Mouse (Mus musculus) midbrain, embryonic 12.5 days (tissue): ENCODE measurements around the gene Rbfox1. TPM values are rescaled to one million over a fixed set of nuclear protein-coding genes. Genes with fewer than 3 reads are reported as not detected.

Experiments used
- ATAC-seq: fragments of 200-750 bp; cut with Nextera tagmentation; 2 replicates; pipeline ENCODE4 v1.8.0; 2017; ENCODE audit warnings: low read depth, moderate TSS enrichment, moderate library complexity; ENCODE audit not compliant: low FRiP score
- H3K27ac ChIP-seq: fragments of 300-500 bp; sonication (generic); replicated peaks from 2 replicates; pipeline ENCODE4 v1.5.1; 2016; ENCODE audit warnings: mild to moderate bottlenecking
- H3K27me3 ChIP-seq: fragments of 300-500 bp; sonication (generic); 2 replicates; pipeline ENCODE4 v1.6.1; 2016; ENCODE audit warnings: mild to moderate bottlenecking
- H3K36me3 ChIP-seq: fragments of 300-500 bp; sonication (generic); 2 replicates; pipeline ENCODE4 v1.6.1; 2016
- H3K4me1 ChIP-seq: fragments of 300-500 bp; sonication (generic); 2 replicates; pipeline ENCODE4 v1.6.1; 2016
- H3K4me2 ChIP-seq: fragments of 300-500 bp; sonication (generic); replicated peaks from 2 replicates; pipeline ENCODE4 v1.6.1; 2016; ENCODE audit warnings: mild to moderate bottlenecking, moderate library complexity
- H3K4me3 ChIP-seq: fragments of 300-500 bp; sonication (generic); 2 replicates; pipeline ENCODE4 v1.5.1; 2016; ENCODE audit warnings: mild to moderate bottlenecking
- H3K9ac ChIP-seq: fragments of 300-500 bp; sonication (generic); replicated peaks from 2 replicates; pipeline ENCODE4 v1.6.1; 2016; ENCODE audit warnings: mild to moderate bottlenecking, moderate library complexity
- H3K9me3 ChIP-seq: fragments of 300-500 bp; sonication (generic); 2 replicates; pipeline ENCODE4 v1.6.1; 2016; ENCODE audit warnings: mild to moderate bottlenecking
- WGBS: fragments of 180-500 bp; shearing (Covaris S2); methylation state at CpG from one replicate; pipeline ENCODE4 v1.1.7; 2016; 5-methylcytosine and 5-hydroxymethylcytosine counted together
- polyA plus RNA-seq: library from polyadenylated mRNA; unstranded; fragments of >200 nt; fragmentation: Nextera tagmentation; extraction: Ambion mirVana; gene quantifications from 2 replicates; pipeline ENCODE4 v1.2.1, GENCODE M21; 2016

The Rbfox1 gene
- polyA plus RNA-seq, 1 experiment from 2014 or later: 32.9 TPM

DNA sequence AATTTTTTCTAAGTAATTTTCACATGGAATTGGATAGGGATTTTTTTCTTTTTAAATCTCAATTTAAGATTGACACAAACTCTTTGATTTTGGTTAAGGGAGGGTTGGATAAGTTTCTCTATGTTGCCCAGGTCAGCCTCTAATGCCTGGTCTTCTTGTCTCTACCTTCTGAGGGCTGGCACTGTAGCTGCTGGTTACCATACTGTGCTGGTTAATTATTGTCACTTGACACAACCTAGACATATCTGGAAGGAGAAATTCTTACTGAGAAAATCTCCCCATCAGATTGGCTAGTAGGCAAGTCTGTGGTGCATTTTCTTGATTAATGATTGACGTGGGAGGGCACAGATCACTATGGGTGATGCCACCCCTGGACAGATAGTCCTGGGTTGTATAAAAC is 177.3 kb downstream of the Rbfox1 start:
- ATAC-seq: no peak
- H3K27ac ChIP-seq: no peak overlapping the region
- H3K9me3 ChIP-seq: no peaks in the 10 kb centered on the region
- H3K27me3 ChIP-seq: no peaks in the 10 kb centered on the region
- no peaks in the 10 kb centered on the region for H3K36me3 ChIP-seq
- H3K9ac ChIP-seq: no peak overlapping the region
- no peaks in the 10 kb centered on the region for H3K4me1 ChIP-seq
- WGBS: 76% methylated on average over 1 of the region's 1 CpGs
- H3K4me3 ChIP-seq: no peak overlapping the region
- H3K4me2 ChIP-seq: no peak overlapping the region

- Histone ChIP-seq H3K27me3 (no peaks in the 10 kb centered on the region), H3K9ac (no peak overlapping the region), H3K4me2 (no peak overlapping the region), H3K4me3 (no peak overlapping the region), H3K27ac (no peak overlapping the region), H3K9me3 (no peaks in the 10 kb centered on the region), H3K36me3 (no peaks in the 10 kb centered on the region), H3K4me1 (no peaks in the 10 kb centered on the region)
- 93% methylated on average over 4 of the region's 4 CpGs for WGBS
- no peak for ATAC-seq
Measured at GRCm38 (mm10) chr16:6065481-6065880, 180.3 kb downstream of the Rbfox1 start.

DNA sequence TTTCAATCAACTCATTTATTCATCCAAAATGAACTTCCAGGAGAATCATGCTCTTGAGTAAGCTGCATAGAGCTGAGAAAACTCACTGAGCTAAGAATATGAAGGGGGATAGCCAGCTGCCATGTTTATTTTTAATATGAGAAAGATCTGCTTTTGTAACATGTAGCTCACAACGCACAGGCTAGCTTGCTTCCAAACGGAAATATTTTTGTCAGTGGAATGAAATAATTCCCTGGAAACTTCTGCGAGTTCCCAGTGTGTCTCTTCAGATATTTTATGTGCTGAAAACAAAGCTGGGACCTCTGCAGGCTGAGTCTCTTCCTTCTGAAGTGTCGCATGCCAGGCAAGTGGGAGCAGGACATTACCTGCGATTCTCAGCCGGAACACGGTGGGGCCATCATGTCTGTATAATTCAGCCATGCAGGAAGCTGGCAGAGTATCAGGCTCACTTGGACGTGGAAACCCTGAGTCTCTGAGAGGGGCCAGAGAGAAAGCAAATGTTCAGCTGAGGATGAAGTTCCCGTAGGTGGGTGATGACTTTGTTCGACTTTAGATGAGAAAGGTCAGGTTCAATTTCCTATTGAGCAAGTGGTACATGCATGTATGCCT is 190.4 kb downstream of the Rbfox1 start:
- Histone ChIP-seq H3K36me3 (no peaks in the 10 kb centered on the region), H3K4me2 (no peak overlapping the region), H3K9me3 (no peaks in the 10 kb centered on the region), H3K9ac (no peak overlapping the region), H3K4me3 (no peak overlapping the region), H3K4me1 (no peaks in the 10 kb centered on the region), H3K27me3 (no peaks in the 10 kb centered on the region), H3K27ac (no peak overlapping the region)
- WGBS: 89% methylated on average over 10 of the region's 10 CpGs
- no peak for ATAC-seq

- no peak for ATAC-seq
- no peak overlapping the region for H3K27ac ChIP-seq
- no peak overlapping the region for H3K9ac ChIP-seq
- no peaks in the 10 kb centered on the region for H3K27me3 ChIP-seq
- no peaks in the 10 kb centered on the region for H3K4me1 ChIP-seq
- H3K9me3 ChIP-seq: no peaks in the 10 kb centered on the region
- no peaks in the 10 kb centered on the region for H3K36me3 ChIP-seq
- H3K4me3 ChIP-seq: no peak overlapping the region
- H3K4me2 ChIP-seq: no peak overlapping the region
- WGBS: 60% methylated on average over 4 of the region's 4 CpGs
Measured at GRCm38 (mm10) chr16:6079017-6079416, 193.9 kb downstream of the Rbfox1 start.

GRCm38 (mm10) chr16:6084701-6085365 is 199.7 kb downstream of the Rbfox1 start:
- Histone ChIP-seq H3K36me3 (no peaks in the 10 kb centered on the region), H3K4me2 (no peak overlapping the region), H3K9me3 (no peaks in the 10 kb centered on the region), H3K27ac (no peak overlapping the region), H3K27me3 (no peaks in the 10 kb centered on the region), H3K4me3 (no peak overlapping the region), H3K9ac (no peak overlapping the region), H3K4me1 (no peaks in the 10 kb centered on the region)
- ATAC-seq: no peak
- WGBS: 82% methylated on average over 7 of the region's 7 CpGs

DNA sequence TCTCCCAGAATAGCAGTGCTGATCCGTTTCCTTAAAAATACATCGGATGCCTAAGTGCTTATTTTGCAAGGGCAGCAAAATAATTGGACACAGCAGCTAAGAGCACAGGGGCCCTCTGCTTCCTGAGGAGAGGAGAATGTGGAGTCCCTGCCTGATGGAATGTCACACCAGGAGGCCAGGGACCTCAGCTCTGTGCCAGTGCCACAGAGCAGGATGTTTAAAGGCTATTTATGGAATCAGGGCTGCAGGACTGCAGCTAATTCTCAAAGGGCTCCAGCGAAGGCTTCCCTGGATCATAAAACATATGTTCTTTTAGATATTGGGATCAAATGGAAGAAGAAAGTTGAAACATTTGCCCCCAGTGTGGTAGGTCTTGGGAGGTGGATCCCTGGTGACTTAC is 201.0 kb downstream of the Rbfox1 start:
- no peak overlapping the region for H3K9ac ChIP-seq
- no peak overlapping the region for H3K4me2 ChIP-seq
- no peaks in the 10 kb centered on the region for H3K36me3 ChIP-seq
- H3K4me3 ChIP-seq: no peak overlapping the region
- H3K9me3 ChIP-seq: no peaks in the 10 kb centered on the region
- H3K4me1 ChIP-seq: no peaks in the 10 kb centered on the region
- no peaks in the 10 kb centered on the region for H3K27me3 ChIP-seq
- no peak for ATAC-seq
- H3K27ac ChIP-seq: no peak overlapping the region
- 62% methylated on average over 3 of the region's 3 CpGs for WGBS

GRCm38 (mm10) chr16:6091326-6092123 is 206.4 kb downstream of the Rbfox1 start:
- Histone ChIP-seq H3K27ac (no peak overlapping the region), H3K9me3 (no peaks in the 10 kb centered on the region), H3K9ac (no peak overlapping the region), H3K27me3 (0 out of 2 replicates have a peak, but pooled peaks cover 8% of the 10 kb centered on the region), H3K4me3 (no peak overlapping the region), H3K36me3 (no peaks in the 10 kb centered on the region), H3K4me2 (no peak overlapping the region), H3K4me1 (no peaks in the 10 kb centered on the region)
- no peak for ATAC-seq
- 89% methylated on average over 3 of the region's 3 CpGs for WGBS

- H3K4me1 ChIP-seq: peaks cover 12% of the 10 kb centered on the region
- no peak overlapping the region for H3K9ac ChIP-seq
- no peaks in the 10 kb centered on the region for H3K9me3 ChIP-seq
- H3K4me3 ChIP-seq: no peak overlapping the region
- H3K36me3 ChIP-seq: no peaks in the 10 kb centered on the region
- ATAC-seq: no peak
- peaks cover 25% of the 10 kb centered on the region for H3K27me3 ChIP-seq
- no peak overlapping the region for H3K27ac ChIP-seq
- H3K4me2 ChIP-seq: no peak overlapping the region
- WGBS: 88% methylated on average over 2 of the region's 2 CpGs
Measured at GRCm38 (mm10) chr16:6095604-6096372, 210.6 kb downstream of the Rbfox1 start.

- H3K9ac ChIP-seq: no peak overlapping the region
- H3K27me3 ChIP-seq: peaks cover 25% of the 10 kb centered on the region
- H3K9me3 ChIP-seq: no peaks in the 10 kb centered on the region
- H3K4me3 ChIP-seq: no peak overlapping the region
- no peaks in the 10 kb centered on the region for H3K36me3 ChIP-seq
- peaks cover 12% of the 10 kb centered on the region for H3K4me1 ChIP-seq
- no peak for ATAC-seq
- 26% methylated on average over 7 of the region's 7 CpGs for WGBS
- no peak overlapping the region for H3K27ac ChIP-seq
- no peak overlapping the region for H3K4me2 ChIP-seq
Measured at GRCm38 (mm10) chr16:6097244-6098040, 212.3 kb downstream of the Rbfox1 start.

DNA sequence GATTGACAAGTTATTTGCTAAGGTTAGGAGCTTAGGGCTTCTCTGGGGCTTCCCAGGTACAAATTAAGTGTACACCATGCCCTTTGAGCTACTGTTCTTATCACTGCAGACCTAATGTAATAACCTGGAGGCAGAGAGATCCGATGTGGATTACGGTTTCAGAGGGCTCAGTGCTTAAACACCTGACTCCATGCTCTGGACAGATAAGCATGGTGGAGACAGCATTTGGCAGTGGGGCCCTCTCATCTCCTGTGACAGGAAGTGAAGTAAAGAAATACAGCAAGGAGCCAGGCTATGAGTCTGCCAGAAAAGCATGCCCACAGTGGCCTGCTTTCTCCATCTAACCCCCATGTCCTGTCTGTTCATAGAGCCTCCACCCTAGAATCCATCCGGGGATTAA is 213.0 kb downstream of the Rbfox1 start:
- Histone ChIP-seq H3K36me3 (no peaks in the 10 kb centered on the region), H3K4me1 (peaks cover 12% of the 10 kb centered on the region), H3K4me2 (no peak overlapping the region), H3K27ac (no peak overlapping the region), H3K9ac (no peak overlapping the region), H3K27me3 (peaks cover 25% of the 10 kb centered on the region), H3K9me3 (no peaks in the 10 kb centered on the region), H3K4me3 (no peak overlapping the region)
- WGBS: 81% methylated on average over 3 of the region's 3 CpGs
- ATAC-seq: no peak

- Histone ChIP-seq H3K27me3 (peaks cover 25% of the 10 kb centered on the region), H3K36me3 (no peaks in the 10 kb centered on the region), H3K4me3 (no peak overlapping the region), H3K4me1 (peaks cover 12% of the 10 kb centered on the region), H3K9ac (no peak overlapping the region), H3K9me3 (no peaks in the 10 kb centered on the region), H3K4me2 (no peak overlapping the region), H3K27ac (no peak overlapping the region)
- WGBS: 60% methylated on average over 2 of the region's 2 CpGs
- no peak for ATAC-seq
Measured at GRCm38 (mm10) chr16:6099598-6099997, 214.4 kb downstream of the Rbfox1 start.
